Mouse (Mus musculus) stomach, embryonic 16.5 days (tissue): ENCODE results near the gene Col24a1. TPM values are rescaled to one million over a fixed set of nuclear protein-coding genes. Genes with fewer than 3 reads are reported as not detected.

ENCODE experiments used
- ATAC-seq: fragments of 200-750 bp; cut with Nextera tagmentation; 2 replicates; pipeline ENCODE4 v1.8.0; 2017; ENCODE audit warnings: moderate number of reproducible peaks, moderate TSS enrichment; ENCODE audit not compliant: insufficient read depth, low FRiP score
- H3K27ac ChIP-seq: fragments of 300-500 bp; sonication (generic); 2 replicates; pipeline ENCODE4 v1.5.1; 2014; ENCODE audit warnings: low read length
- H3K27me3 ChIP-seq: fragments of 300-500 bp; sonication (generic); 2 replicates; pipeline ENCODE4 v1.6.1; 2014; ENCODE audit warnings: low read length, control low read depth, mixed read lengths; ENCODE audit not compliant: control insufficient read depth, insufficient read depth
- H3K36me3 ChIP-seq: fragments of 300-500 bp; sonication (generic); 2 replicates; pipeline ENCODE4 v1.6.1; 2014; ENCODE audit warnings: low read length; ENCODE audit not compliant: control insufficient read depth, insufficient read depth
- H3K4me1 ChIP-seq: fragments of 300-500 bp; sonication (generic); 2 replicates; pipeline ENCODE4 v1.6.1; 2014; ENCODE audit warnings: low read length, control low read depth, mixed read lengths; ENCODE audit not compliant: control insufficient read depth, insufficient read depth
- H3K4me2 ChIP-seq: fragments of 300-500 bp; sonication (generic); 2 replicates; pipeline ENCODE4 v1.6.1; 2014; ENCODE audit warnings: low read depth, low read length, mixed read lengths
- H3K4me3 ChIP-seq: fragments of 300-500 bp; sonication (generic); replicated peaks from 2 replicates; pipeline ENCODE4 v1.5.1; 2014; ENCODE audit warnings: mild to moderate bottlenecking, low read length
- H3K9ac ChIP-seq: fragments of 300-500 bp; sonication (generic); 2 replicates; pipeline ENCODE4 v1.6.1; 2014; ENCODE audit warnings: low read length
- H3K9me3 ChIP-seq: fragments of 300-500 bp; sonication (generic); replicated peaks from 2 replicates; pipeline ENCODE4 v1.6.1; 2016; ENCODE audit warnings: low read length, control low read depth; ENCODE audit not compliant: control insufficient read depth
- WGBS: fragments of 180-500 bp; shearing (Covaris S2); extraction: QIAGEN DNeasy Blood & Tissue Kit; methylation state at CpG from one replicate; pipeline ENCODE4 v1.1.7; 2014; 5-methylcytosine and 5-hydroxymethylcytosine counted together
- polyA plus RNA-seq: library from polyadenylated mRNA; unstranded; fragments of >200 nt; fragmentation: Nextera tagmentation; extraction: Ambion mirVana; gene quantifications from 2 replicates; pipeline ENCODE4 v1.2.1, GENCODE M21; 2015

Col24a1 gene
- polyA plus RNA-seq, 1 experiment from 2014 or later, result 4.3 TPM

- Histone ChIP-seq H3K4me1 (no peaks in the 10 kb centered on the region), H3K4me3 (no peak overlapping the region), H3K27ac (no peak overlapping the region), H3K4me2 (no peak overlapping the region), H3K9me3 (no peaks in the 10 kb centered on the region), H3K9ac (no peak overlapping the region), H3K36me3 (no peaks in the 10 kb centered on the region), H3K27me3 (no peaks in the 10 kb centered on the region)
- ATAC-seq, result no peak
Measured at GRCm38 (mm10) chr3:145386434-145386833, 94.2 kb downstream of the Col24a1 start.

GRCm38 (mm10) chr3:145390681-145391080 is 98.4 kb downstream of the Col24a1 start:
- Histone ChIP-seq H3K9me3 (no peaks in the 10 kb centered on the region), H3K27ac (no peak overlapping the region), H3K4me3 (no peak overlapping the region), H3K36me3 (no peaks in the 10 kb centered on the region), H3K4me1 (no peaks in the 10 kb centered on the region), H3K27me3 (no peaks in the 10 kb centered on the region), H3K9ac (no peak overlapping the region), H3K4me2 (no peak overlapping the region)
- ATAC-seq, result no peak
- 73% methylated on average over 4 of the region's 4 CpGs for WGBS

- Histone ChIP-seq H3K27ac (no peak overlapping the region; the same call in 1 of the 2 replicates), H3K36me3 (no peaks in the 10 kb centered on the region), H3K27me3 (no peaks in the 10 kb centered on the region), H3K4me1 (no peaks in the 10 kb centered on the region), H3K4me3 (no peak overlapping the region), H3K9ac (no peak overlapping the region), H3K4me2 (no peak overlapping the region), H3K9me3 (no peaks in the 10 kb centered on the region)
- WGBS, result 59% methylated on average over 19 of the region's 19 CpGs
- peak; percentile 40; the same call in 1 of the 2 replicates for ATAC-seq
Measured at GRCm38 (mm10) chr3:145391986-145392659, 99.9 kb downstream of the Col24a1 start.

- Histone ChIP-seq H3K4me1 (no peaks in the 10 kb centered on the region), H3K4me3 (no peak overlapping the region), H3K4me2 (no peak overlapping the region), H3K9ac (no peak overlapping the region), H3K36me3 (no peaks in the 10 kb centered on the region), H3K27me3 (no peaks in the 10 kb centered on the region), H3K9me3 (no peaks in the 10 kb centered on the region), H3K27ac (no peak overlapping the region)
- no peak for ATAC-seq
- 84% methylated on average over 3 of the region's 3 CpGs for WGBS
Measured at GRCm38 (mm10) chr3:145399173-145399572, 106.9 kb downstream of the Col24a1 start.

GRCm38 (mm10) chr3:145402257-145402656 is 110.0 kb downstream of the Col24a1 start:
- H3K9ac ChIP-seq, result no peak overlapping the region
- H3K27me3 ChIP-seq, result no peaks in the 10 kb centered on the region
- no peaks in the 10 kb centered on the region for H3K36me3 ChIP-seq
- no peaks in the 10 kb centered on the region for H3K9me3 ChIP-seq
- H3K27ac ChIP-seq, result no peak overlapping the region
- no peak for ATAC-seq
- WGBS, result 84% methylated on average over 10 of the region's 10 CpGs
- H3K4me3 ChIP-seq, result no peak overlapping the region
- no peak overlapping the region for H3K4me2 ChIP-seq
- no peaks in the 10 kb centered on the region for H3K4me1 ChIP-seq

- ATAC-seq, result no peak
- H3K27me3 ChIP-seq, result no peaks in the 10 kb centered on the region
- H3K9ac ChIP-seq, result no peak overlapping the region
- H3K4me2 ChIP-seq, result no peak overlapping the region
- 85% methylated on average over 6 of the region's 6 CpGs for WGBS
- H3K4me1 ChIP-seq, result no peaks in the 10 kb centered on the region
- H3K36me3 ChIP-seq, result no peaks in the 10 kb centered on the region
- H3K27ac ChIP-seq, result no peak overlapping the region
- no peaks in the 10 kb centered on the region for H3K9me3 ChIP-seq
- H3K4me3 ChIP-seq, result no peak overlapping the region
Measured at GRCm38 (mm10) chr3:145402994-145403393, 110.7 kb downstream of the Col24a1 start.

- no peak overlapping the region for H3K27ac ChIP-seq
- no peaks in the 10 kb centered on the region for H3K4me1 ChIP-seq
- H3K36me3 ChIP-seq, result no peaks in the 10 kb centered on the region
- H3K27me3 ChIP-seq, result no peaks in the 10 kb centered on the region
- H3K4me3 ChIP-seq, result no peak overlapping the region
- WGBS, result 66% methylated on average over 3 of the region's 3 CpGs
- ATAC-seq, result no peak
- no peak overlapping the region for H3K9ac ChIP-seq
- H3K9me3 ChIP-seq, result no peaks in the 10 kb centered on the region
- H3K4me2 ChIP-seq, result no peak overlapping the region
Measured at GRCm38 (mm10) chr3:145408045-145408444, 115.8 kb downstream of the Col24a1 start.

- H3K9ac ChIP-seq, result no peak overlapping the region
- ATAC-seq, result no peak
- H3K4me1 ChIP-seq, result no peaks in the 10 kb centered on the region
- no peak overlapping the region for H3K4me2 ChIP-seq
- no peaks in the 10 kb centered on the region for H3K27me3 ChIP-seq
- no peaks in the 10 kb centered on the region for H3K36me3 ChIP-seq
- WGBS, result 44% methylated on average over 4 of the region's 4 CpGs
- H3K4me3 ChIP-seq, result no peak overlapping the region
- H3K9me3 ChIP-seq, result no peaks in the 10 kb centered on the region
- no peak overlapping the region for H3K27ac ChIP-seq
Measured at GRCm38 (mm10) chr3:145412137-145412536, 119.9 kb downstream of the Col24a1 start.

GRCm38 (mm10) chr3:145414362-145414761 is 122.1 kb downstream of the Col24a1 start:
- Histone ChIP-seq H3K4me2 (no peak overlapping the region), H3K9me3 (no peaks in the 10 kb centered on the region), H3K9ac (no peak overlapping the region), H3K27ac (no peak overlapping the region), H3K4me1 (no peaks in the 10 kb centered on the region), H3K27me3 (no peaks in the 10 kb centered on the region), H3K4me3 (no peak overlapping the region), H3K36me3 (no peaks in the 10 kb centered on the region)
- 97% methylated on average over 3 of the region's 3 CpGs for WGBS
- no peak for ATAC-seq
